Mouse (Mus musculus): ENCODE results near the gene Zfp366. TPM values are rescaled to one million over a fixed set of nuclear protein-coding genes. Genes with fewer than 3 reads are reported as not detected.

Gene Zfp366
- polyA plus RNA-seq, 1 experiment, result 2.0 TPM

DNA sequence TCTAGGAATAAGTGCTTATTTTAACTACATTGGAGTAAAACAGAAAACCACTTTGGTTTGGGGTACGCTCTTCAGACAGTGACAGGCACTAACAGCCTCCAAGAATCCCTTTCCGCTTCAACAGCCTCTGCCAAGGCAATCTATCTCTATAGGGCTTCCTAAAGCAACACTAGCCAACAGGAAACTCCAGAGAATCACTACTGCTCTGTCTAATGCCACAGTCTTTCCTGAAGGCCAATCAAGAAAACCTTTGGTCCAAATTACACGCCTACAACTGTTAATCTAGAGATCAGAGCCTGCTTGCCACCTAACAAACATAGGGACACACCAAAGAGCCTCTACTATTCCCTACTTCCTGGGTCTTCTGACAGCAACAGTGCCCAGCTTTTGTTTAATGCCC lies 42.2 kb downstream of the Zfp366 start:
- WGBS, result 60% methylated on average over 3 of the region's 3 CpGs
- no peaks in the 10 kb centered on the region for H3K4me1 ChIP-seq (ENCODE audit: control insufficient read depth, insufficient read depth, insufficient read length, low read length)
- no peak for TF ChIP-seq CTCF (IDR thresholded peaks at IDR 0.05; ENCODE audit: extremely low read depth, insufficient read length, insufficient replicate concordance, low read depth, low read length)
- no peak for TF ChIP-seq POLR2A (IDR thresholded peaks at IDR 0.05; ENCODE audit: low read depth, low read length)
- no peak overlapping the region; the same call in 1 of the 2 replicates for H3K27ac ChIP-seq (ENCODE audit: insufficient read depth, low read depth, low read length)
- no peaks in the 10 kb centered on the region for H3K27me3 ChIP-seq (ENCODE audit: control insufficient read depth, insufficient read depth, low read length)
- no peaks in the 10 kb centered on the region for H3K36me3 ChIP-seq (ENCODE audit: control insufficient read depth, insufficient read depth, low read length)
- no peak overlapping the region for H3K4me3 ChIP-seq (ENCODE audit: low read depth, low read length)

DNA sequence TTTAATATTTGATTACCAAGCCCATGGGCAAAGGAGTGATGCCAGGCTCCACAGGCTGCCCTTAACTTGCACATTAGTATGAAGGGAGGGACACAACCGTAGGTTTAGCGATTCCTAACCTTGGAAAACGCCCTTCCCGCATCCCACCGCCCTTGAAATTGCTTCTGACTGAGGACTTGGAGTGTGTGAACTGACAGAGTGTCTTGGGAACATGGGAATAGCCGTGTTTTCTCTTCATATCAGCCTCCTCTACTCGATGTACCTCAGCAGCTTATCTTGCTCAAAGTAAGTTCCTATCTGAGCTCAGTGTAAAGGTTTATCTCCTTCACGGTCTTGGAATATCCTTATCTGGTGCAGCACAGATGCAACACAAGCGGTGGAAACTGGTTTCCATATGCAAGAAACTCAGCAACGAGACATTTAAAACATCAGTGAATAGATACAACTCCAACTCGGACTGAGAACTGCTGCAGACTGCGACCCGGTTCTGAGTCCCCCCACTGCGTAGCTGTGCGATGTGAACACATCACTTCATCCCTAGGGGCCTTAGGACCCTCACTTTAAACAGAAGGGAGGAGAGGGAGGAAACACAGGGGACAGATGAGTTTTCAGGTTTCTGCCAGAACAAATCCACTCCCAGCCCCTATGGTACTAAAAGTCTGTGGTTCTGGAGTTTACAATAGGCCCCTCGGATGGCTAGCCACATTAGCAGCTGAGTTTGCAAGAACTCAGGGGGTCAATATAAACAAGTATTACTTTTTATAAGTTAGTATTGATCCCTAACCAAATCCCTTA lies 43.0 kb downstream of the Zfp366 start:
- no peak overlapping the region for H3K27ac ChIP-seq (ENCODE audit: insufficient read depth, low read depth, low read length)
- no peak overlapping the region for H3K4me3 ChIP-seq (ENCODE audit: low read depth, low read length)
- no peaks in the 10 kb centered on the region for H3K36me3 ChIP-seq (ENCODE audit: control insufficient read depth, insufficient read depth, low read length)
- 75% methylated on average over 16 of the region's 16 CpGs for WGBS
- H3K4me1 ChIP-seq (ENCODE audit: control insufficient read depth, insufficient read depth, insufficient read length, low read length), result no peaks in the 10 kb centered on the region
- no peak for TF ChIP-seq POLR2A (IDR thresholded peaks at IDR 0.05; ENCODE audit: low read depth, low read length)
- no peak for TF ChIP-seq CTCF (IDR thresholded peaks at IDR 0.05; ENCODE audit: extremely low read depth, insufficient read length, insufficient replicate concordance, low read depth, low read length)
- H3K27me3 ChIP-seq (ENCODE audit: control insufficient read depth, insufficient read depth, low read length), result no peaks in the 10 kb centered on the region

DNA sequence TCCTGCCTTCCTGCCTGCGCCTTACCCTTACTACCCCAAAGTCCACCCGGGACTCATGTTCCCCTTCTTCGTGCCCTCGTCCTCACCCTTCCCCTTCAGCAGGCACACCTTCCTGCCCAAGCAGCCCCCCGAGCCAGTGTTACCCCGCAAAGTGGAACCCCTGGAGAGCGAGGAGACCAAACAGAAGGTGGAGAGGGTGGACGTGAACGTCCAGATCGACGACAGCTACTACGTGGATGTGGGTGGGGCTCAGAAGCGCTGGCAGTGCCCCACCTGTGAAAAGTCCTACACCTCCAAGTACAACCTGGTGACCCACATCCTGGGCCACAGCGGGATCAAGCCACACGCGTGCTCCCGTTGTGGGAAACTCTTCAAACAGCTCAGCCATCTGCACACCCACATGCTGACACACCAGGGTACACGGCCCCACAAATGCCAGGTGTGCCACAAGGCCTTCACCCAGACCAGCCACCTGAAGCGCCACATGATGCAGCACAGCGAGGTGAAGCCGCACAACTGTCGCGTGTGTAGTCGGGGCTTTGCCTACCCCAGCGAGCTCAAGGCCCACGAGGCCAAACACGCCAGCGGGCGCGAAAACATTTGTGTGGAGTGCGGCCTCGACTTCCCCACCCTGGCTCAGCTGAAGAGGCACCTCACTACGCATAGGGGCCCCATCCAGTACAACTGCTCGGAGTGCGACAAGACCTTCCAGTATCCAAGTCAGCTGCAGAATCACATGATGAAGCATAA lies 44.4 kb downstream of the Zfp366 start:
- Histone ChIP-seq H3K36me3 (ENCODE audit: control insufficient read depth, insufficient read depth, low read length) (no peaks in the 10 kb centered on the region), H3K27ac (ENCODE audit: insufficient read depth, low read depth, low read length) (no peak overlapping the region), H3K27me3 (ENCODE audit: control insufficient read depth, insufficient read depth, low read length) (no peaks in the 10 kb centered on the region), H3K4me1 (ENCODE audit: control insufficient read depth, insufficient read depth, insufficient read length, low read length) (no peaks in the 10 kb centered on the region), H3K4me3 (ENCODE audit: low read depth, low read length) (no peak overlapping the region)
- WGBS, result 91% methylated on average over 35 of the region's 35 CpGs
- TF ChIP-seq CTCF (IDR thresholded peaks at IDR 0.05; ENCODE audit: extremely low read depth, insufficient read length, insufficient replicate concordance, low read depth, low read length) (no peak), POLR2A (IDR thresholded peaks at IDR 0.05; ENCODE audit: low read depth, low read length) (no peak)

DNA sequence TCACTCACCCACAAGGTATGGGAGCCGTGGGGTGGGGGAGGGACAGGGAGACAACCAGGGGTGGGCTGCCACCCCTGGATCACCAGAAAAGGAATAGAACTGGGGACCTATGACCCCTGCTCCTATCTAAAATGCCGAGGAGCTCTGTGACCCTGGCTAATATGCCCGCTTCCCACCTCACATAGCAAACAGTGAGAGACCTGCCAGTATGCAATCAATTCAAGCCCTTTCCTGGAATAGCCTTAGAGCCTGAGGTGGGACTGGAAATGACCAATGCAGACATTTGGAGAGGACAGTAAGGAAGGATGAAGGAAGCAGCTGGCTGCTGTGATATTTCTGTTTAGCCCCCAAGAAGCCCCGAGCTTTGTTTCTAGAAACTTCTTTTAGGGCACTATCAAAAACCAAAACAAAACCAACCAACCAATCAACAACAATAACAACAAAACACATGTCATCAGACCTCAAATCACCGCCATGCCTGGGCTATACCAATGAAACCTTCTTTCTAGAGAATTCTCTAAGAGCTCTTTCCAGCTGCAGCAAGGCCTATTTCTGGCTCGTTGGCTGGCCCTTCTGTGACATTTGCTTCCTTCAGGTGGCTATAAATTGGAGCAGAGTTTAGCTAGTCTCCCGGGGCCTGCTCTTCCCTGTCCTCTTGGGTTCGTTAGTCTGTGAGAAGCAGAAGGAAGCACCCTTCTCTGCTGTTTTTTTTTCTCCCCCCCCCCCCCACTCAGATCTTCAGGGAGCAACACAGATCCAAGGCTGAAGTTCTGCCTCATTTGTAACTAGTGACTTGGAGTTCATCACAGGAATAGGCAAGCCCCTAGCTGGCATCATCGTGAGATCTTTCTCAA lies 45.2 kb downstream of the Zfp366 start:
- TF ChIP-seq POLR2A (IDR thresholded peaks at IDR 0.05; ENCODE audit: low read depth, low read length) (no peak), CTCF (IDR thresholded peaks at IDR 0.05; ENCODE audit: extremely low read depth, insufficient read length, insufficient replicate concordance, low read depth, low read length) (no peak)
- no peaks in the 10 kb centered on the region for H3K4me1 ChIP-seq (ENCODE audit: control insufficient read depth, insufficient read depth, insufficient read length, low read length)
- peak overlapping the region; percentile 20; the same call in 1 of the 2 replicates for H3K27ac ChIP-seq (ENCODE audit: insufficient read depth, low read depth, low read length)
- no peaks in the 10 kb centered on the region for H3K36me3 ChIP-seq (ENCODE audit: control insufficient read depth, insufficient read depth, low read length)
- H3K4me3 ChIP-seq (ENCODE audit: low read depth, low read length), result no peak overlapping the region
- 65% methylated on average over 9 of the region's 9 CpGs for WGBS
- no peaks in the 10 kb centered on the region for H3K27me3 ChIP-seq (ENCODE audit: control insufficient read depth, insufficient read depth, low read length)

DNA sequence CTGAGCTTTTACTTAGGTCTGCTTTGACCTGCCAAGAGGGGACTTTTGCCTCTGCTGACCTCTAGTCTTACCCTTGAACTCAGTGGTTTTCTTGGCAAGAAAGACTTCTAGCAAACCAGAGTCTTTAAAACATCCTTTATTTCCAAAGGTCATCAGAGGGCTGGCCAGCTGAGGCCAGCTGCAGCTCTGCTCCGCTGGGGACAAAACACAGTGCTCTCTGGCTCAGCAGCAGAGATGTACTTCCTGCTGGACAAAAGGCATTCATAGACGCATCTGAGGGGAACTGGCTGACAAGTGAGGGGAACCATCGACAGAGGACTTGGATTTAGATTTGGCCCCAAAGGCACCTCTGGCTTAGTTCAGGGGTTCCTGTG lies 45.9 kb downstream of the Zfp366 start:
- Histone ChIP-seq H3K27me3 (ENCODE audit: control insufficient read depth, insufficient read depth, low read length) (no peaks in the 10 kb centered on the region), H3K4me3 (ENCODE audit: low read depth, low read length) (no peak overlapping the region), H3K4me1 (ENCODE audit: control insufficient read depth, insufficient read depth, insufficient read length, low read length) (no peaks in the 10 kb centered on the region), H3K27ac (ENCODE audit: insufficient read depth, low read depth, low read length) (peak overlapping the region; percentile 21; the same call in 1 of the 2 replicates), H3K36me3 (ENCODE audit: control insufficient read depth, insufficient read depth, low read length) (no peaks in the 10 kb centered on the region)
- WGBS, result 57% methylated on average over 3 of the region's 3 CpGs
- TF ChIP-seq POLR2A (IDR thresholded peaks at IDR 0.05; ENCODE audit: low read depth, low read length), result no peak
- TF ChIP-seq CTCF (IDR thresholded peaks at IDR 0.05; ENCODE audit: extremely low read depth, insufficient read length, insufficient replicate concordance, low read depth, low read length), result no peak

DNA sequence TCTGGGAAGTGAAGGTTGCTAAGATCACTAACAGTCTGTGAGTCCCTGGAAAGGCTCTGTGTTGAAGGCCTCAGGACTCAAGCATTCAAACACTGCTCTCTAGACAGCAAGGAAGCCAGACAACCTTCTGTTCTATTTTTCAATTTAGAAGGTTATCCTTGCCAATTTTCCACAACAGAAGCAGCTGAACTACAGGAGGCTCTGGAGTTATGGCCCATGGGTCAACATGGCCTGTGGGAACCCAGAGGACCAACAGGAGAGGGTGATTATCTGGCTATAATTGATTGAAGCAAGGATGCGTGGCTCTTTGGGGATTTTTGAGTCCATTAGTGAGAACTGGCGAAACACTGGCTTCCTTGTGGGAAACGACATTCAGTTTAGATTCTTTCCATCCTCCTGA lies 48.7 kb downstream of the Zfp366 start:
- Histone ChIP-seq H3K36me3 (ENCODE audit: control insufficient read depth, insufficient read depth, low read length) (no peaks in the 10 kb centered on the region), H3K4me1 (ENCODE audit: control insufficient read depth, insufficient read depth, insufficient read length, low read length) (peaks cover under 1% of the 10 kb centered on the region; the same call in 1 of the 2 replicates), H3K27me3 (ENCODE audit: control insufficient read depth, insufficient read depth, low read length) (no peaks in the 10 kb centered on the region), H3K4me3 (ENCODE audit: low read depth, low read length) (no peak overlapping the region), H3K27ac (ENCODE audit: insufficient read depth, low read depth, low read length) (no peak overlapping the region)
- 75% methylated on average over 3 of the region's 3 CpGs for WGBS
- no peak for TF ChIP-seq POLR2A (IDR thresholded peaks at IDR 0.05; ENCODE audit: low read depth, low read length)
